Mouse (Mus musculus): Measurements from ENCODE around the gene Basp1. TPM values are rescaled to one million over a fixed set of nuclear protein-coding genes. Genes with fewer than 3 reads are reported as not detected.

The Basp1 gene
- polyA plus RNA-seq (2014; fragmentation: Illumina TruSeq; extraction: RNeasy Lipid Tissue Mini Kit (QIAGEN cat#74804); ENCODE audit: low read depth, low replicate concordance): 52.7 TPM

DNA sequence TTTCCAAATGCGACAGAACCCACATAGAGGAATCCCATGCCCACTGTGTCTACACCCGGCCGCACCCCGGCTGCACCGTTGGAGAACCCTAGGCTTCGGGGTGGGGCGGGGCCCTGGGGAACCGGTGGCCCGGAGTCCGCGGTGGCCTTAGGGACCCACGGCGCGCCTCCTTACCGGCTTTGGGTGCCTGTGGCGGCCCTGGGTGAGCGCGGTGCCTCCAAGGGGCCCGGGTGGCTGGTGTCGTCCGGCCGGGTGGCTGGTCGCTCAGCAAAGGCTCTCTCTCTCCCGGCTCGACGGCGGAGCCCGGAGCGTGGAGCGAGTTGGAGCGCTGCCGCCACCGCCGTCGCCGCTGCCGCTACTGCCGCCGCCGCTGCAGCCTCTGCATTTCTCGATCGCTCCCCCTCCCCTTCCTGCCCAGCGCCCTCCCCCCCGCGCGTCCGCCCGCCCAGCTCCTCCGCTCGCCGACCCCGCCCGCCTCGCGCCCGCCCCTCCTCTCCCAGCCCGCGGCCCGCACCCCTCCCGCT is at the start of gene Basp1:
TSS of gene Basp1 (minus strand) at position 387 of the 524 bp plus-strand sequence.

Other genes starting within 250 kb of the Basp1 start
- gene Myo10, start 208.8 kb upstream of the Basp1 start, polyA plus RNA-seq (2014; fragmentation: Illumina TruSeq; extraction: RNeasy Lipid Tissue Mini Kit (QIAGEN cat#74804); ENCODE audit: low read depth, low replicate concordance): 11.7 TPM

Measured in testis, adult 10 weeks (tissue).